15 mouse cellular contexts compared by ENCODE assay signal in the genomic region with DNA sequence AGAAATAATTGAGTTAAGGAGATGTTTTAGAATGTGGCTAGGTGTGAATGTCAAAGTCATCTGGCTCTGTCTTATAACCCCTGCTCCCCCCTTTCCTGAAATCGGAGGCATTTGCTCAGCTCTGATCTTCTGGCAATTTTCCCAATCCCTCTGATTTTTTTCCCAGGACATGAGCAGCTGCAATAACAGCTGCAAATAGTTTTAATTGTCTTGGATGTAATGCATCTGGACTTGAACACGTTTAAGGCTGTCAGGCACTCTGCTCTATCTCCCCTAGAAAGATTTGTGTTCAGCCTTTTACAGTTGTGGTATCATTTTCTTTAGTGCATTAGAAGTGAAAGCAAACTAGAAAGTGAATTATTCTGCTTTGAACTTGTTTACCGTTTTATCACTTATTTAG.
DNase-seq lines count a peak whose midpoint lies in the region; ATAC-seq and TF ChIP-seq lines count a peak whose summit lies in the region.
"Had no signal": no experiment of that assay in that cellular context is flagged by ENCODE, and none has a peak within 500 bp of the region (broad histone marks: within the 10 kb centered on the region; RNA-seq: fewer than 3 reads in every experiment).

No protein-coding gene starts in this region.

- no peak for TF ChIP-seq CTCF in kidney, adult 2 months (conservative IDR thresholded peaks at IDR 0.05; ENCODE audit: insufficient read depth, insufficient read length, low read depth, low read length)
- TF ChIP-seq CTCF in C2C12 (IDR thresholded peaks at IDR 0.05; ENCODE audit: control insufficient read depth, insufficient read depth, insufficient read length): no peak
- no peak for TF ChIP-seq CTCF in thymus, adult 2 months (IDR thresholded peaks at IDR 0.05; ENCODE audit: borderline replicate concordance, control insufficient read depth, extremely low read depth, insufficient read depth, low read length, poor library complexity)

- H3K27me3 ChIP-seq in kidney, embryonic 16.5 days (ENCODE audit: insufficient read depth, low read length): no peaks in the 10 kb centered on the region
- no peaks in the 10 kb centered on the region for H3K27me3 ChIP-seq in kidney, adult 2 months (replicated peaks; ENCODE audit: control insufficient read depth, insufficient read depth, low read length)
- no peaks in the 10 kb centered on the region for H3K27me3 ChIP-seq in C2C12 (ENCODE audit: control insufficient read depth, insufficient read depth, insufficient read length)
- no peaks in the 10 kb centered on the region for H3K27me3 ChIP-seq in limb, embryonic 13.5 days
- no peaks in the 10 kb centered on the region for H3K27me3 ChIP-seq in thymus, adult 2 months (ENCODE audit: control insufficient read depth, insufficient read depth, low read length)
- H3K27me3 ChIP-seq: embryonic facial prominence, embryonic 13.5 days; forebrain, embryonic 12.5 days; hindbrain, embryonic 15.5 days; megakaryocyte, embryonic 14.5 days had no signal

- no peaks in the 10 kb centered on the region for H3K9me3 ChIP-seq in kidney, embryonic 16.5 days (ENCODE audit: low read length)
- H3K9me3 ChIP-seq in limb, embryonic 13.5 days: no peaks in the 10 kb centered on the region
- H3K9me3 ChIP-seq: embryonic facial prominence, embryonic 13.5 days; forebrain, embryonic 12.5 days; G1E; hindbrain, embryonic 15.5 days; megakaryocyte, embryonic 14.5 days had no signal

- 16% methylated on average over 3 of the region's 3 CpGs for WGBS in kidney, embryonic 16.5 days
- WGBS in kidney, adult 2 months: 11% methylated on average over 3 of the region's 3 CpGs
- 26% methylated on average over 3 of the region's 3 CpGs for WGBS in limb, embryonic 13.5 days
- 72% methylated on average over 3 of the region's 3 CpGs for WGBS in thymus, adult 2 months

- ATAC-seq in kidney, embryonic 16.5 days (ENCODE audit: low FRiP score, low TSS enrichment): peak; percentile 83; the same call in 1 of the 2 replicates
- ATAC-seq in limb, embryonic 13.5 days (ENCODE audit: low FRiP score, low read depth): peak; percentile 75

- no peak overlapping the region for H3K27ac ChIP-seq in kidney, embryonic 16.5 days (ENCODE audit: low read length)
- no peak overlapping the region for H3K27ac ChIP-seq in kidney, adult 2 months (ENCODE audit: insufficient read depth, low read depth, low read length)
- H3K27ac ChIP-seq in limb, embryonic 13.5 days: no peak overlapping the region
- no peak overlapping the region for H3K27ac ChIP-seq in thymus, adult 2 months (ENCODE audit: control insufficient read depth, insufficient read depth, low read length)
- H3K27ac ChIP-seq: embryonic facial prominence, embryonic 13.5 days; forebrain, embryonic 12.5 days; hindbrain, embryonic 15.5 days had no signal

- intact Hi-C loops in heart, postnatal 36 days (cut with DNase I): no loop called here

- H3K79me3 ChIP-seq in C2C12 (ENCODE audit: low read depth): no peaks in the 10 kb centered on the region

- no peak overlapping the region for H3ac ChIP-seq in C2C12 (ENCODE audit: control insufficient read depth, insufficient read length, low read depth)

- H3K79me2 ChIP-seq in C2C12 (ENCODE audit: control insufficient read depth, insufficient read depth): no peaks in the 10 kb centered on the region

- TF ChIP-seq POLR2A in kidney, adult 2 months (IDR thresholded peaks at IDR 0.05; ENCODE audit: low read depth, low read length): no peak
- TF ChIP-seq POLR2A in thymus, adult 2 months (IDR thresholded peaks at IDR 0.05; ENCODE audit: control insufficient read depth, extremely low read depth, insufficient read depth, low read length, poor library complexity): no peak

- H3K36me3 ChIP-seq in kidney, embryonic 16.5 days (ENCODE audit: insufficient read depth, low read length): no peaks in the 10 kb centered on the region
- H3K36me3 ChIP-seq in kidney, adult 2 months (ENCODE audit: control insufficient read depth, insufficient read depth, low read length): no peaks in the 10 kb centered on the region
- no peaks in the 10 kb centered on the region for H3K36me3 ChIP-seq in C2C12 (ENCODE audit: control insufficient read depth, insufficient read depth)
- H3K36me3 ChIP-seq in limb, embryonic 13.5 days: no peaks in the 10 kb centered on the region
- no peaks in the 10 kb centered on the region for H3K36me3 ChIP-seq in thymus, adult 2 months (ENCODE audit: control insufficient read depth, insufficient read depth, low read length)
- H3K36me3 ChIP-seq: embryonic facial prominence, embryonic 13.5 days; forebrain, embryonic 12.5 days; G1E; hindbrain, embryonic 15.5 days had no signal

- H3K9ac ChIP-seq in kidney, embryonic 16.5 days (replicated peaks; ENCODE audit: low read length): no peak overlapping the region
- H3K9ac ChIP-seq in limb, embryonic 13.5 days: no peak overlapping the region
- H3K9ac ChIP-seq: embryonic facial prominence, embryonic 13.5 days; forebrain, embryonic 12.5 days; hindbrain, embryonic 15.5 days had no signal

- DNase-seq in heart, adult 11 months: peak; percentile 85
- no peak for DNase-seq in heart, postnatal 36 days
- DNase-seq in kidney, adult 2 months: no peak
- DNase-seq in liver: no peak
- no peak for DNase-seq in thymus, adult 2 months
- DNase-seq: adrenal gland, adult 8-10 months; cerebellum, adult 8-10 months had no signal

- H3K4me3 ChIP-seq in kidney, embryonic 16.5 days (ENCODE audit: low read length): no peak overlapping the region
- no peak overlapping the region for H3K4me3 ChIP-seq in kidney, adult 2 months (ENCODE audit: insufficient read depth, low read depth, low read length)
- H3K4me3 ChIP-seq in C2C12 (ENCODE audit: insufficient read depth, poor library complexity, severe bottlenecking): no peak overlapping the region
- H3K4me3 ChIP-seq in limb, embryonic 13.5 days: no peak overlapping the region
- no peak overlapping the region for H3K4me3 ChIP-seq in thymus, adult 2 months (ENCODE audit: control insufficient read depth, insufficient read depth, low read length)
- H3K4me3 ChIP-seq: embryonic facial prominence, embryonic 13.5 days; forebrain, embryonic 12.5 days; hindbrain, embryonic 15.5 days; megakaryocyte, embryonic 14.5 days had no signal

- no peak overlapping the region for H3K4me2 ChIP-seq in kidney, embryonic 16.5 days (replicated peaks; ENCODE audit: low read depth, low read length)
- no peak overlapping the region for H3K4me2 ChIP-seq in limb, embryonic 13.5 days (replicated peaks)
- H3K4me2 ChIP-seq: embryonic facial prominence, embryonic 13.5 days; forebrain, embryonic 12.5 days; hindbrain, embryonic 15.5 days had no signal

- H3K4me1 ChIP-seq in kidney, embryonic 16.5 days (ENCODE audit: insufficient read depth, low read length): no peaks in the 10 kb centered on the region
- no peaks in the 10 kb centered on the region for H3K4me1 ChIP-seq in kidney, adult 2 months (ENCODE audit: control insufficient read depth, insufficient read depth, low read length)
- H3K4me1 ChIP-seq in limb, embryonic 13.5 days: peaks cover 8% of the 10 kb centered on the region
- H3K4me1 ChIP-seq in thymus, adult 2 months (replicated peaks; ENCODE audit: control insufficient read depth, insufficient read depth, low read length): no peaks in the 10 kb centered on the region; the same call in 1 of the 2 replicates
- H3K4me1 ChIP-seq: megakaryocyte, embryonic 14.5 days had no signal

TF ChIP-seq in C2C12, 6 proteins besides CTCF, POLR2A, EP300 and RAD21:
- TF ChIP-seq CEBPB (IDR thresholded peaks at IDR 0.05; ENCODE audit: low read depth) (no peak), MYOD1 (IDR thresholded peaks at IDR 0.05; ENCODE audit: control insufficient read depth, insufficient read length, low read depth) (peak; percentile 73)
